Mouse (Mus musculus) midbrain, embryonic 14.5 days (tissue): Measurements from ENCODE around the gene Pip4k2c. TPM values are rescaled to one million over a fixed set of nuclear protein-coding genes. Genes with fewer than 3 reads are reported as not detected.

ENCODE experiments used
- ATAC-seq: fragments of 200-750 bp; cut with Nextera tagmentation; 2 replicates; pipeline ENCODE4 v1.8.0; 2017; ENCODE audit warnings: moderate number of reproducible peaks, moderate library complexity; ENCODE audit not compliant: low FRiP score, low TSS enrichment
- DNase-seq: peaks from one replicate; pipeline ENCODE4 v3.0.0-alpha.2; 2015
- H3K27ac ChIP-seq: fragments of 300-500 bp; sonication (generic); replicated peaks from 2 replicates; pipeline ENCODE4 v1.5.1; 2014; ENCODE audit warnings: mild to moderate bottlenecking, low read depth, low read length, moderate library complexity
- H3K27me3 ChIP-seq: fragments of 300-500 bp; sonication (generic); 2 replicates; pipeline ENCODE4 v1.6.1; 2014; ENCODE audit warnings: low read length, control low read depth, mixed read lengths; ENCODE audit not compliant: control insufficient read depth, insufficient read depth
- H3K36me3 ChIP-seq: fragments of 300-500 bp; sonication (generic); 2 replicates; pipeline ENCODE4 v1.6.1; 2014; ENCODE audit warnings: low read length, control low read depth; ENCODE audit not compliant: control insufficient read depth, insufficient read depth
- H3K4me1 ChIP-seq: fragments of 300-500 bp; sonication (generic); 2 replicates; pipeline ENCODE4 v1.6.1; 2014; ENCODE audit warnings: mild to moderate bottlenecking, antibody characterized with exemption, low read length, control low read depth; ENCODE audit not compliant: control insufficient read depth, insufficient read depth
- H3K4me2 ChIP-seq: fragments of 300-500 bp; sonication (generic); 2 replicates; pipeline ENCODE4 v1.6.1; 2014; ENCODE audit warnings: mild to moderate bottlenecking, low read length, moderate library complexity
- H3K4me3 ChIP-seq: fragments of 300-500 bp; sonication (generic); replicated peaks from 2 replicates; pipeline ENCODE4 v1.5.1; 2014; ENCODE audit warnings: low read depth, low read length
- H3K9ac ChIP-seq: fragments of 300-500 bp; sonication (generic); replicated peaks from 2 replicates; pipeline ENCODE4 v1.6.1; 2014; ENCODE audit warnings: mild to moderate bottlenecking, low read length, moderate library complexity
- H3K9me3 ChIP-seq: fragments of 300-500 bp; sonication (generic); 2 replicates; pipeline ENCODE4 v1.6.1; 2016; ENCODE audit warnings: low read length, control low read depth, mixed read lengths; ENCODE audit not compliant: control insufficient read depth
- WGBS: fragments of 180-500 bp; shearing (Covaris S2); extraction: QIAGEN DNeasy Blood & Tissue Kit; methylation state at CpG from one replicate; pipeline ENCODE4 v1.1.7; 2014; 5-methylcytosine and 5-hydroxymethylcytosine counted together
- polyA plus RNA-seq: library from polyadenylated mRNA; unstranded; fragments of >200 nt; fragmentation: Nextera tagmentation; extraction: Ambion mirVana; gene quantifications from 2 replicates; pipeline ENCODE4 v1.2.1, GENCODE M21; 2014

Gene Pip4k2c
- polyA plus RNA-seq, 1 experiment from 2014 or later, result 14.6 TPM

- H3K4me2 ChIP-seq, result no peak overlapping the region
- no peak for DNase-seq
- ATAC-seq, result no peak
Observed at GRCm38 (mm10) chr10:127174170-127174569, 37.2 kb downstream of the Pip4k2c start.

GRCm38 (mm10) chr10:127173148-127174065 is 38.0 kb downstream of the Pip4k2c start:
- Histone ChIP-seq H3K4me1 (peaks cover 20% of the 10 kb centered on the region), H3K4me2 (no peak overlapping the region), H3K27me3 (peaks cover 67% of the 10 kb centered on the region), H3K9me3 (no peaks in the 10 kb centered on the region), H3K36me3 (peaks cover 12% of the 10 kb centered on the region; the same call in 1 of the 2 replicates), H3K4me3 (no peak overlapping the region), H3K27ac (no peak overlapping the region), H3K9ac (no peak overlapping the region)
- ATAC-seq (no peak), DNase-seq (no peak)
- 82% methylated on average over 16 of the region's 16 CpGs for WGBS

More at GRCm38 (mm10) chr10:127174170-127174569, 37.2 kb downstream of the Pip4k2c start:
- H3K27me3 ChIP-seq, result peaks cover 67% of the 10 kb centered on the region
- H3K27ac ChIP-seq, result no peak overlapping the region
- no peak overlapping the region for H3K4me3 ChIP-seq
- peaks cover 20% of the 10 kb centered on the region for H3K4me1 ChIP-seq
- WGBS, result 90% methylated on average over 7 of the region's 7 CpGs
- no peaks in the 10 kb centered on the region for H3K9me3 ChIP-seq
- H3K36me3 ChIP-seq, result peaks cover 10% of the 10 kb centered on the region; the same call in 1 of the 2 replicates
- H3K9ac ChIP-seq, result no peak overlapping the region

- Histone ChIP-seq H3K4me3 (no peak overlapping the region), H3K27me3 (peaks cover 66% of the 10 kb centered on the region), H3K9me3 (no peaks in the 10 kb centered on the region), H3K4me2 (no peak overlapping the region), H3K27ac (no peak overlapping the region), H3K36me3 (peaks cover 18% of the 10 kb centered on the region; the same call in 1 of the 2 replicates), H3K4me1 (peaks cover 20% of the 10 kb centered on the region), H3K9ac (no peak overlapping the region)
- WGBS, result 89% methylated on average over 15 of the region's 15 CpGs
- ATAC-seq, result no peak
- DNase-seq, result no peak
Observed at GRCm38 (mm10) chr10:127171631-127172200, 39.7 kb downstream of the Pip4k2c start.

GRCm38 (mm10) chr10:127170837-127171272 is 40.5 kb downstream of the Pip4k2c start:
- Histone ChIP-seq H3K4me2 (peak overlapping the region; percentile 47), H3K27me3 (peaks cover 61% of the 10 kb centered on the region), H3K4me3 (peak overlapping the region; percentile 22; the same call in 1 of the 2 replicates), H3K4me1 (peaks cover 20% of the 10 kb centered on the region), H3K36me3 (peaks cover 18% of the 10 kb centered on the region; the same call in 1 of the 2 replicates), H3K9me3 (no peaks in the 10 kb centered on the region), H3K27ac (no peak overlapping the region), H3K9ac (no peak overlapping the region)
- peak; percentile 80 for DNase-seq
- 2% methylated on average over 29 of the region's 29 CpGs for WGBS
- peak; percentile 28; the same call in 1 of the 2 replicates for ATAC-seq

- 2% methylated on average over 22 of the region's 22 CpGs for WGBS
- Histone ChIP-seq H3K9me3 (no peaks in the 10 kb centered on the region), H3K4me1 (peaks cover 20% of the 10 kb centered on the region), H3K27me3 (peaks cover 58% of the 10 kb centered on the region), H3K4me3 (no peak overlapping the region), H3K4me2 (peak overlapping the region; percentile 47), H3K9ac (0 out of 2 replicates have a peak overlapping the region, but pooled peaks have one; percentile 7), H3K36me3 (peaks cover 18% of the 10 kb centered on the region; the same call in 1 of the 2 replicates), H3K27ac (no peak overlapping the region)
- ATAC-seq (no peak), DNase-seq (peak; percentile 74)
Observed at GRCm38 (mm10) chr10:127170002-127170401, 41.4 kb downstream of the Pip4k2c start.

- no peak for ATAC-seq
- H3K36me3 ChIP-seq, result peaks cover 18% of the 10 kb centered on the region; the same call in 1 of the 2 replicates
- 60% methylated on average over 10 of the region's 10 CpGs for WGBS
- H3K4me1 ChIP-seq, result peaks cover 20% of the 10 kb centered on the region
- H3K4me2 ChIP-seq, result peak overlapping the region; percentile 93
- peak overlapping the region; percentile 97; the same call in 1 of the 2 replicates for H3K9ac ChIP-seq
- H3K27ac ChIP-seq, result no peak overlapping the region
- no peak overlapping the region for H3K4me3 ChIP-seq
- H3K27me3 ChIP-seq, result peaks cover 58% of the 10 kb centered on the region
- H3K9me3 ChIP-seq, result no peaks in the 10 kb centered on the region
- no peak for DNase-seq
Observed at GRCm38 (mm10) chr10:127167614-127168192, 43.7 kb downstream of the Pip4k2c start.

- peak overlapping the region; percentile 91 for H3K27ac ChIP-seq
- H3K4me1 ChIP-seq, result peaks cover 20% of the 10 kb centered on the region
- ATAC-seq, result no peak
- 21% methylated on average over 15 of the region's 15 CpGs for WGBS
- peak overlapping the region; percentile 93 for H3K4me2 ChIP-seq
- H3K9ac ChIP-seq, result peak overlapping the region; percentile 97
- no peaks in the 10 kb centered on the region for H3K9me3 ChIP-seq
- peaks cover 14% of the 10 kb centered on the region; the same call in 1 of the 2 replicates for H3K36me3 ChIP-seq
- DNase-seq, result no peak
- peaks cover 53% of the 10 kb centered on the region for H3K27me3 ChIP-seq
- peak overlapping the region; percentile 73 for H3K4me3 ChIP-seq
Observed at GRCm38 (mm10) chr10:127166771-127167613, 44.4 kb downstream of the Pip4k2c start.

- Histone ChIP-seq H3K27me3 (peaks cover 48% of the 10 kb centered on the region), H3K4me1 (peaks cover 20% of the 10 kb centered on the region), H3K9ac (peak overlapping the region; percentile 97), H3K9me3 (no peaks in the 10 kb centered on the region), H3K36me3 (0 out of 2 replicates have a peak, but pooled peaks cover 8% of the 10 kb centered on the region), H3K4me2 (peak overlapping the region; percentile 93), H3K27ac (peak overlapping the region; percentile 91), H3K4me3 (peak overlapping the region; percentile 73)
- 4% methylated on average over 11 of the region's 11 CpGs for WGBS
- ATAC-seq (peak; percentile 9; the same call in 1 of the 2 replicates), DNase-seq (no peak)
Observed at GRCm38 (mm10) chr10:127166404-127166715, 45.0 kb downstream of the Pip4k2c start.
